ENCODE assay signal across 10 mouse cellular contexts in genomic region chr6:92441205-92441604, GRCm38 (mm10).
A peak's percentile ranks its signal among the peaks of the same experiment; 100 is the strongest.
DNase-seq lines count a peak whose midpoint lies in the region; ATAC-seq and TF ChIP-seq lines count a peak whose summit lies in the region.
"Had no signal": no experiment of that assay in that cellular context is flagged by ENCODE, and none has a peak within 500 bp of the region (broad histone marks: within the 10 kb centered on the region; RNA-seq: fewer than 3 reads in every experiment).

No protein-coding gene starts in this region.

- H3K27me3 ChIP-seq in liver, adult 2 months (ENCODE audit: control insufficient read depth, insufficient read depth, low read length), result no peaks in the 10 kb centered on the region
- no peaks in the 10 kb centered on the region for H3K27me3 ChIP-seq in liver, embryonic 12.5 days (replicated peaks)
- no peaks in the 10 kb centered on the region for H3K27me3 ChIP-seq in liver, embryonic 14.5 days (ENCODE audit: control insufficient read depth, insufficient read depth, low read length)
- H3K27me3 ChIP-seq in hindbrain, embryonic 13.5 days, result no peaks in the 10 kb centered on the region
- H3K27me3 ChIP-seq: limb, embryonic 15.5 days had no signal

- TF ChIP-seq CTCF in liver, adult 2 months (IDR thresholded peaks at IDR 0.05; ENCODE audit: low read depth, low read length), result peak; percentile 46
- TF ChIP-seq CTCF in liver, embryonic 14.5 days (IDR thresholded peaks at IDR 0.05; ENCODE audit: low read depth), result peak; percentile 52; the same call in 1 of the 2 replicates

- H3K9me3 ChIP-seq in liver, embryonic 12.5 days (replicated peaks), result no peaks in the 10 kb centered on the region
- H3K9me3 ChIP-seq in liver, embryonic 14.5 days (ENCODE audit: control insufficient read depth, low read length), result no peaks in the 10 kb centered on the region
- H3K9me3 ChIP-seq in hindbrain, embryonic 13.5 days, result no peaks in the 10 kb centered on the region
- H3K9me3 ChIP-seq: limb, embryonic 15.5 days had no signal

- TF ChIP-seq POLR2A in liver, adult 2 months (IDR thresholded peaks at IDR 0.05; ENCODE audit: extremely low read depth, insufficient read depth, low read length), result no peak

- H3K9ac ChIP-seq in liver, adult 2 months (ENCODE audit: low read depth, low read length), result no peak overlapping the region
- no peak overlapping the region for H3K9ac ChIP-seq in liver, embryonic 12.5 days
- H3K9ac ChIP-seq in liver, embryonic 14.5 days (replicated peaks), result no peak overlapping the region
- H3K9ac ChIP-seq in hindbrain, embryonic 13.5 days, result no peak overlapping the region
- H3K9ac ChIP-seq: limb, embryonic 15.5 days had no signal

- H3K79me2 ChIP-seq in liver, adult 2 months (ENCODE audit: control insufficient read depth, insufficient read depth, low read length), result no peaks in the 10 kb centered on the region

- H3K4me1 ChIP-seq in liver, adult 2 months (ENCODE audit: control insufficient read depth, insufficient read depth, low read length), result no peaks in the 10 kb centered on the region
- H3K4me1 ChIP-seq in liver, embryonic 12.5 days, result no peaks in the 10 kb centered on the region
- H3K4me1 ChIP-seq in liver, embryonic 14.5 days (replicated peaks; ENCODE audit: control insufficient read depth in 2 of 2, insufficient read depth in 2 of 2, low read length in 1 of 2), result no peaks in the 10 kb centered on the region
- H3K4me1 ChIP-seq in hindbrain, embryonic 13.5 days (replicated peaks), result peaks cover 7% of the 10 kb centered on the region
- H3K4me1 ChIP-seq: limb, embryonic 15.5 days had no signal

- no peak for ATAC-seq in liver, embryonic 12.5 days
- no peak for ATAC-seq in liver, embryonic 14.5 days (ENCODE audit: insufficient read depth)
- no peak for ATAC-seq in hindbrain, embryonic 13.5 days (ENCODE audit: low FRiP score)

- no peak overlapping the region for H3K4me3 ChIP-seq in liver, adult 2 months (ENCODE audit: insufficient read depth, low read depth, low read length)
- H3K4me3 ChIP-seq in liver, embryonic 12.5 days, result no peak overlapping the region
- no peak overlapping the region for H3K4me3 ChIP-seq in liver, embryonic 14.5 days (ENCODE audit: insufficient read depth in 1 of 2, low read depth in 2 of 2, low read length in 2 of 2)
- H3K4me3 ChIP-seq in hindbrain, embryonic 13.5 days, result no peak overlapping the region
- H3K4me3 ChIP-seq: erythroblast, embryonic 14.5 days; limb, embryonic 15.5 days had no signal

- H3K27ac ChIP-seq in liver, adult 2 months (replicated peaks; ENCODE audit: insufficient read depth, low read depth, low read length), result no peak overlapping the region
- no peak overlapping the region for H3K27ac ChIP-seq in liver, embryonic 12.5 days
- H3K27ac ChIP-seq in liver, embryonic 14.5 days, result no peak overlapping the region
- H3K27ac ChIP-seq in hindbrain, embryonic 13.5 days, result no peak overlapping the region
- H3K27ac ChIP-seq: limb, embryonic 15.5 days had no signal

- TF ChIP-seq EP300 in liver, embryonic 14.5 days (IDR thresholded peaks at IDR 0.05; ENCODE audit: low read depth), result no peak

- H3K36me3 ChIP-seq in liver, adult 2 months (ENCODE audit: control insufficient read depth, insufficient read depth, low read length), result no peaks in the 10 kb centered on the region
- no peaks in the 10 kb centered on the region for H3K36me3 ChIP-seq in liver, embryonic 12.5 days
- H3K36me3 ChIP-seq in liver, embryonic 14.5 days (replicated peaks; ENCODE audit: control insufficient read depth, insufficient read depth, low read depth), result no peaks in the 10 kb centered on the region
- no peaks in the 10 kb centered on the region for H3K36me3 ChIP-seq in hindbrain, embryonic 13.5 days
- H3K36me3 ChIP-seq: limb, embryonic 15.5 days had no signal

- DNase-seq in cerebellum, postnatal 10 days, result peak; percentile 65 to 69
- no peak for DNase-seq in cerebellum, adult 18-20 months
- DNase-seq in liver, adult 2 months (ENCODE audit: extremely low read depth, low read depth, low spot score), result peak; percentile 9
- peak; percentile 10 for DNase-seq in c-Kit-positive CD71-positive TER-119-negative erythroid progenitor cells, embryonic 14.5 days (ENCODE audit: low read depth)
- DNase-seq in liver, embryonic 14.5 days (ENCODE audit: low read depth in 3 of 3, low spot score in 3 of 3), result peak in 1 of 3 experiments; percentile 6
- DNase-seq in left cerebral cortex, adult 9 months (ENCODE audit: low spot score in 2 of 2), result no peak

- 56% methylated on average over 3 of the region's 3 CpGs for WGBS in liver, adult 2 months
- 46% methylated on average over 3 of the region's 3 CpGs for WGBS in liver, embryonic 12.5 days (ENCODE audit: insufficient replicate concordance)
- WGBS in liver, embryonic 14.5 days (ENCODE audit: insufficient replicate concordance), result 23% methylated on average over 2 of the region's 3 CpGs
- 60% methylated on average over 3 of the region's 3 CpGs for WGBS in hindbrain, embryonic 13.5 days

- no peak overlapping the region for H3K4me2 ChIP-seq in liver, embryonic 12.5 days
- H3K4me2 ChIP-seq in liver, embryonic 14.5 days (ENCODE audit: low read depth), result no peak overlapping the region
- no peak overlapping the region for H3K4me2 ChIP-seq in hindbrain, embryonic 13.5 days
- H3K4me2 ChIP-seq: limb, embryonic 15.5 days had no signal

Comparison
In these comparisons a context has a peak if more than half of its experiments do, and no peak if none do; other contexts are left out.
1. DNase-seq: peak in cerebellum, postnatal 10 days (2 of 2), liver, adult 2 months (single experiment) and c-Kit-positive CD71-positive TER-119-negative erythroid progenitor cells, embryonic 14.5 days (single experiment); none in cerebellum, adult 18-20 months (0 of 2) and left cerebral cortex, adult 9 months (0 of 2).